Comparison of ENCODE assay signal across 19 mouse cellular contexts in genomic region chr5:107330916-107331421, GRCm38 (mm10). TPM values are rescaled to one million over a fixed set of nuclear protein-coding genes. Genes with fewer than 3 reads are reported as not detected.
DNase-seq lines count a peak whose midpoint lies in the region; ATAC-seq and TF ChIP-seq lines count a peak whose summit lies in the region.
"Had no signal": no experiment of that assay in that cellular context is flagged by ENCODE, and none has a peak within 500 bp of the region (broad histone marks: within the 10 kb centered on the region; RNA-seq: fewer than 3 reads in every experiment).

Gene Brdt (plus strand): TSS chr5:107331159.

- no peaks in the 10 kb centered on the region for H3K36me3 ChIP-seq in forebrain, embryonic 11.5 days (ENCODE audit: control insufficient read depth, insufficient read depth, low read length)
- H3K36me3 ChIP-seq: embryonic facial prominence, embryonic 10.5 days; forebrain, embryonic 15.5 days; hindbrain, embryonic 10.5 days; limb, embryonic 13.5 days; liver, embryonic 15.5 days had no signal

- H3K27ac ChIP-seq in cerebellum, adult 2 months (ENCODE audit: insufficient read depth, low read length), result no peak within 1 kb of the TSS
- no peak within 1 kb of the TSS for H3K27ac ChIP-seq in forebrain, embryonic 11.5 days (ENCODE audit: low read depth, low read length)
- H3K27ac ChIP-seq: embryonic facial prominence, embryonic 10.5 days; forebrain, embryonic 15.5 days; hindbrain, embryonic 10.5 days; limb, embryonic 13.5 days; liver, embryonic 15.5 days had no signal

- H3K4me2 ChIP-seq in forebrain, embryonic 11.5 days (ENCODE audit: low read depth, low read length, severe bottlenecking), result no peak within 1 kb of the TSS
- H3K4me2 ChIP-seq: forebrain, embryonic 15.5 days; limb, embryonic 13.5 days; liver, embryonic 15.5 days had no signal

- H3K4me3 ChIP-seq in cerebellum, adult 2 months (replicated peaks; ENCODE audit: insufficient read depth, low read depth, low read length), result no peak within 1 kb of the TSS
- no peak within 1 kb of the TSS for H3K4me3 ChIP-seq in forebrain, embryonic 11.5 days (ENCODE audit: low read depth, low read length)
- H3K4me3 ChIP-seq: embryonic facial prominence, embryonic 10.5 days; forebrain, embryonic 15.5 days; hindbrain, embryonic 10.5 days; limb, embryonic 13.5 days; liver, embryonic 15.5 days had no signal

- H3K27me3 ChIP-seq in cerebellum, adult 2 months (ENCODE audit: control insufficient read depth, insufficient read depth, low read length), result no peaks in the 10 kb centered on the region
- no peaks in the 10 kb centered on the region for H3K27me3 ChIP-seq in forebrain, embryonic 11.5 days (ENCODE audit: control insufficient read depth, insufficient read depth, low read length)
- H3K27me3 ChIP-seq: forebrain, embryonic 15.5 days; limb, embryonic 13.5 days; liver, embryonic 15.5 days had no signal

- no peak for TF ChIP-seq POLR2A in cerebellum, adult 2 months (IDR thresholded peaks at IDR 0.05; ENCODE audit: borderline replicate concordance, insufficient read depth, low read length)

- no peaks in the 10 kb centered on the region for H3K9me3 ChIP-seq in forebrain, embryonic 11.5 days (ENCODE audit: control insufficient read depth, low read length)
- H3K9me3 ChIP-seq: forebrain, embryonic 15.5 days; liver, embryonic 15.5 days had no signal

- no peak for ATAC-seq in forebrain, embryonic 11.5 days (replicated peaks; ENCODE audit: low FRiP score)
- ATAC-seq in cerebellum, adult (ENCODE audit: insufficient number of reproducible peaks, low FRiP score, low TSS enrichment), result no peak
- ATAC-seq: forebrain, embryonic 15.5 days; midbrain, embryonic 16.5 days; Patski had no signal

- TF ChIP-seq CTCF in cerebellum, adult 2 months (IDR thresholded peaks at IDR 0.05; ENCODE audit: borderline replicate concordance, insufficient read depth, low read depth, low read length), result no peak

- intact Hi-C loops in left cerebral cortex, postnatal 36 days (cut with DNase I), result no loop called here
- intact Hi-C loops in gastrocnemius, postnatal 14 days (cut with DNase I; ENCODE audit: low total_unique reads), result no loop called here

- H3K9ac ChIP-seq in forebrain, embryonic 11.5 days (ENCODE audit: low read length), result no peak within 1 kb of the TSS
- H3K9ac ChIP-seq: forebrain, embryonic 15.5 days; limb, embryonic 13.5 days; liver, embryonic 15.5 days had no signal

- H3K4me1 ChIP-seq in cerebellum, adult 2 months (ENCODE audit: control insufficient read depth, insufficient read depth, low read length), result no peaks in the 10 kb centered on the region
- no peaks in the 10 kb centered on the region for H3K4me1 ChIP-seq in forebrain, embryonic 11.5 days (replicated peaks; ENCODE audit: control insufficient read depth, insufficient read depth, low read length)
- H3K4me1 ChIP-seq: embryonic facial prominence, embryonic 10.5 days; forebrain, embryonic 15.5 days; hindbrain, embryonic 10.5 days; limb, embryonic 13.5 days; liver, embryonic 15.5 days had no signal

- no peak for DNase-seq in cerebellum, adult 2 months
- no peak for DNase-seq in cerebellum, adult 11-12 months
- DNase-seq in ES-CJ7 (ENCODE audit: low read depth, low spot score), result peak; percentile 79
- no peak for DNase-seq in layer of hippocampus, postnatal 10 days (ENCODE audit: low spot score in 2 of 2)
- no peak for DNase-seq in left cerebral cortex, postnatal 36 days (ENCODE audit: low spot score in 2 of 2)
- DNase-seq in forebrain, embryonic 11.5 days (ENCODE audit: low spot score), result no peak
- no peak for DNase-seq in gastrocnemius, postnatal 14 days
- DNase-seq: cerebellum, postnatal 25 days; kidney, adult 2 months; kidney, postnatal 14 days; lung, postnatal 10 days had no signal

- WGBS in cerebellum, adult 2 months, result 90% methylated on average over 30 of the region's 30 CpGs
- 93% methylated on average over 30 of the region's 30 CpGs for WGBS in forebrain, embryonic 11.5 days

RNA-seq across cellular contexts. Expression of gene Brdt, which starts in this region (rescaled TPM):
- 9.2 and 10.7 TPM in 2 replicates for polyA plus RNA-seq in cerebellum, adult 2 months (2012; rRNA removed)
- 10 to 100 TPM; 14.5 to 14.7 TPM for total RNA-seq in layer of hippocampus, postnatal 10 days (2021)
- total RNA-seq in left cerebral cortex, postnatal 36 days (2021), result 10 to 100 TPM; 13.9 to 14.6 TPM
- 1.1 and 1.2 TPM in 2 replicates for polyA plus RNA-seq in forebrain, embryonic 11.5 days (2014; fragmentation: Nextera tagmentation; extraction: Ambion mirVana)
- total RNA-seq in gastrocnemius, postnatal 14 days (2021), result 1 to 10 TPM; 2.4 TPM

Comparison
In these comparisons a context has a peak if more than half of its experiments do, and no peak if none do; other contexts are left out.
1. RNA of gene Brdt (total RNA-seq): 14.5 to 14.7 TPM in layer of hippocampus, postnatal 10 days and 13.9 to 14.6 TPM in left cerebral cortex, postnatal 36 days; 2.4 TPM in gastrocnemius, postnatal 14 days; every median in the first group is over 4 times any median in the second.